Mouse (Mus musculus) forebrain, embryonic 10.5 days (tissue): Measurements from ENCODE around the gene Gckr. TPM values are rescaled to one million over a fixed set of nuclear protein-coding genes. Genes with fewer than 3 reads are reported as not detected.
"Not testable (repeated sequence)": the region's sequence is repeated elsewhere in the genome, so short reads cannot be mapped to it uniquely, and the experiment has no call there.

Source experiments
- DNase-seq: peaks from one replicate; pipeline ENCODE4 v3.0.0-alpha.2; 2017; ENCODE audit warnings: low spot score; ENCODE audit errors: extremely low spot score
- H3K27ac ChIP-seq: fragments of 300-500 bp; sonication (generic); 2 replicates; pipeline ENCODE4 v1.5.1; 2016; ENCODE audit warnings: mild to moderate bottlenecking
- H3K27me3 ChIP-seq: fragments of 300-500 bp; sonication (generic); 2 replicates; pipeline ENCODE4 v1.6.1; 2016; ENCODE audit warnings: mild to moderate bottlenecking; ENCODE audit not compliant: poor library complexity, severe bottlenecking
- H3K36me3 ChIP-seq: fragments of 300-500 bp; sonication (generic); replicated peaks from 2 replicates; pipeline ENCODE4 v1.6.1; 2016; ENCODE audit warnings: mild to moderate bottlenecking, moderate library complexity
- H3K4me1 ChIP-seq: fragments of 300-500 bp; sonication (generic); 2 replicates; pipeline ENCODE4 v1.6.1; 2016
- H3K4me3 ChIP-seq: fragments of 300-500 bp; sonication (generic); 2 replicates; pipeline ENCODE4 v1.5.1; 2016; ENCODE audit warnings: mild to moderate bottlenecking, moderate library complexity
- H3K9me3 ChIP-seq: fragments of 300-500 bp; sonication (generic); 2 replicates; pipeline ENCODE4 v1.6.1; 2016; ENCODE audit warnings: mild to moderate bottlenecking, moderate library complexity
- WGBS: fragments of 180-500 bp; shearing (Covaris S2); methylation state at CpG from one replicate; pipeline ENCODE4 v1.1.7; 2016; 5-methylcytosine and 5-hydroxymethylcytosine counted together
- polyA plus RNA-seq: library from polyadenylated mRNA; unstranded; fragments of >200 nt; fragmentation: Nextera tagmentation; extraction: Ambion mirVana; gene quantifications from 2 replicates; pipeline ENCODE4 v1.2.1, GENCODE M21; 2016

The Gckr gene
- polyA plus RNA-seq, 1 experiment from 2014 or later, result 0.30 TPM

DNA sequence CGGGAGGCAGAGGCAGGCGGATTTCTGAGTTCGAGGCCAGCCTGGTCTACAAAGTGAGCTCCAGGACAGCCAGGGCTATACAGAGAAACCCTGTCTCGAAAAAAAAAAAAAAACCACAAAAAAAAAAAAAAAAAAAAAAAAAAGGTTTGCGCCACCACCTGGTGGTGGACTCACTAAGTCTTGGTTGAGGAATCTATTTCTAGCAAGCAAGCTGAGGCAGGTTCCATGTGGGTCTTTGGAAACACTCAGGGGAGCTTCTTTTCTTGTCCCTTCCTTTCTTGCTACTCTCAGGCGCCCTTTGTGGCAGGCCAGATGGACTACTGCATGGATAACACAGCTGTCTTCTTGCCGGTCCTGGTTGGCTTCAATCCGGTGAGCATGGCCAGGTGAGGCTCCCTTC, 4.6 kb downstream of the Gckr start:
- Histone ChIP-seq H3K36me3 (no peaks in the 10 kb centered on the region), H3K27me3 (no peaks in the 10 kb centered on the region), H3K27ac (no peak overlapping the region), H3K4me1 (0 out of 2 replicates have a peak, but pooled peaks cover 3% of the 10 kb centered on the region), H3K9me3 (no peaks in the 10 kb centered on the region), H3K4me3 (no peak overlapping the region)
- WGBS, result 79% methylated on average over 8 of the region's 8 CpGs
- no peak for DNase-seq

DNA sequence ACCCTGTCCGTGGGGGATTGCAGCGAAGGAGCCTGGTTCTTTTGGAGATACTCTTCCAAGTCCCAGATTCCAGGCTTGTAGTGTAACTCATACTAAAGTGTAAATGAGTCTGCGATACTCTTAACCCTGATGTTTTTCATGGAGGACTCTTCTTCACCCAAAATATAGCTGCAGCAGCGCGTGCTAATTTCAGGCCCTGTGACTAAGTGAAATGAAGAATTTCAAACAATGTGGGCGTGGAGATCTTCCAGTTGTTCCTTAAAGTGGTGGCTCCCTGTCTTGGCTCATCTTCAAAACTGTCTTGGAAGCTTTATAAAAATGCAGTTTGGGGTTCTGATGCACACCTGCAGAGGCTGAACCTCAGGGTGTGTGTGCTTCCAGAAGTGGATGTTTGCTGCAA, 5.8 kb downstream of the Gckr start:
- 87% methylated on average over 6 of the region's 6 CpGs for WGBS
- Histone ChIP-seq H3K4me3 (no peak overlapping the region), H3K36me3 (no peaks in the 10 kb centered on the region), H3K4me1 (0 out of 2 replicates have a peak, but pooled peaks cover 3% of the 10 kb centered on the region), H3K27ac (no peak overlapping the region), H3K9me3 (no peaks in the 10 kb centered on the region), H3K27me3 (no peaks in the 10 kb centered on the region)
- DNase-seq, result no peak

DNA sequence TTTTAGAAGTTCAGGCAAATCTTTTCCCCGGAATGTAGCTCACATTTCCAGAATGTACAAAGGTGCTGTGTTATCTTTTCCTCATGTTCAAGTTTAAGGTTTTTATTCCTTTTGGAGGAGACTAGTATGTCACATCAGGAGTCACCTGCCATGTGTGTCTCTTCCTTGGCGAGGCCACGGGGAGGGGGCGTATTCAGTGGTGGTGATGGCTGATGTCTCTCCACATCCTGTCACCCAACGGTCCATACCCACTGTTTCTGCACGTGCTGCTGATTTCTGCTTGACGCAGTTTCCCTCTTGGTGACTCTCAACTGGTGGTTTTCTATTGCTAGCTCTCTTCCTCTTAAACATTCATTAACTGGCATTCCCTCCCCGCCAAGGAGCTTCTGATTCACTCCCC, 15.6 kb downstream of the Gckr start:
- WGBS, result 93% methylated on average over 8 of the region's 8 CpGs

DNA sequence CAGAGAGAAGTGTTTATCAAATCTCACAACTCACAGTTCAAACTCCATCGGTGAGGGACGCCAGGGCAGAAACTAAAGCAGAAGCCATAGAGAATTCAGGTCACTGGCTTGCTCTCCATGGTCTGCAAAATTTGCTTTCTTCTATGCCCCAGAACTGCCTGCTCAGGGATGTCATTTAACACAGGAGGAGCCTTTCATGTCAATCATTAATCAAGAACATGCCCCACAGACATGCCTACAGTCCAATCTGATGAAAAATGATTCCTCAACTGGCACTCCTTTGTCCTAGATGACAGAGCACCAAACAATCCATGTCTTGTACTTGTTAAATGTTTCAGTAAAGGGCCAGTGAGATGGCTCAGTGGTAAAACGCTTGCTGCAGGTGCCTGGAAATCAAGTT, 25.5 kb downstream of the Gckr start:
- DNase-seq, result no peak
- H3K36me3 ChIP-seq, result no peaks in the 10 kb centered on the region
- WGBS, result 91% methylated on average over 3 of the region's 3 CpGs

More for the DNA sequence above, 15.6 kb downstream of the Gckr start:
- no peak overlapping the region for H3K4me3 ChIP-seq
- H3K4me1 ChIP-seq, result peaks cover 6% of the 10 kb centered on the region
- no peaks in the 10 kb centered on the region for H3K36me3 ChIP-seq
- H3K27ac ChIP-seq, result no peak overlapping the region
- no peaks in the 10 kb centered on the region for H3K9me3 ChIP-seq
- no peak for DNase-seq
- H3K27me3 ChIP-seq, result no peaks in the 10 kb centered on the region

DNA sequence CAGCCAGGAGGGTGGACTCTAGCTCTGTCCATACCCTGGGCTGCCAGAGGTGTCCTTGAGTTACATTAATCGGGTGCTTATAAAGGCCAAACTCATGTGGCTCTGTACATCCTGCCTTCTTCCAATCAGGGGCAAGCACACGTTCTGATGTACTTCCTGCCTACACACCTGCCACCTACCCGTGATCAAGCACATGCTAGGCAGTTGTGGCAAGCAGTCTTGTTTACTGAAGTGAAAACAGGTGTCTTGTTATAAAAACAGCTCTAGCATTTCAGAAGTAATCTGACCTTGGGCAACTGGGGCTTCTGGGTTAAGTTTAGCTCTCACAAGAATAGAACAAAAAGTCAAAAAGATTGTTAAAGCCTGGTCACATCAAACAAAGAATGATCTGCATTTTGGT, 26.8 kb downstream of the Gckr start:
- no peak for DNase-seq
- 74% methylated on average over 3 of the region's 3 CpGs for WGBS
- H3K36me3 ChIP-seq, result no peaks in the 10 kb centered on the region
- no peaks in the 10 kb centered on the region for H3K9me3 ChIP-seq
- H3K27ac ChIP-seq, result no peak overlapping the region
- H3K27me3 ChIP-seq, result no peaks in the 10 kb centered on the region
- H3K4me3 ChIP-seq, result no peak overlapping the region
- no peaks in the 10 kb centered on the region for H3K4me1 ChIP-seq

More for the DNA sequence above, 25.5 kb downstream of the Gckr start:
- no peaks in the 10 kb centered on the region for H3K4me1 ChIP-seq
- no peak overlapping the region for H3K27ac ChIP-seq
- no peaks in the 10 kb centered on the region for H3K27me3 ChIP-seq
- no peaks in the 10 kb centered on the region; the same call in 1 of the 2 replicates for H3K9me3 ChIP-seq
- no peak overlapping the region for H3K4me3 ChIP-seq

DNA sequence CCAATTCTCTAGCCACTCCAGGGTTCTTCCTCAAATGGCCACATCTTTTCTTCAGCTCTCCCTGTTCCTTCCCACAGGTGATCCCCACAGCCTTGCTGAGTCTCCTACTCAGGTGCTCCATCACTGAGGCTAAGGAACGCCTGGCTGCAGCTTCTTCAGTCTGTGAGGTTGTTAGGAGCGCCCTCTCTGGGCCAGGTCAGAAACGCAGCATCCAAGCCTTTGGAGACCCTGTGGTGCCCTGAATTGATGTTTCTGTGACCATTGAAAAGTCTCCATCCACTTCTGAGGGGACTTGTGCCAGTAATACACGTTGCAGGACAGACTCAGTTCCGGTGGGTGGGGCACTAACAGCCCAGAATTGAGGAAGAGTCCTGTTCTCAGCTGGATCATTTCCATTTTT, 29.6 kb downstream of the Gckr start:
- Histone ChIP-seq H3K4me1 (no peaks in the 10 kb centered on the region), H3K36me3 (no peaks in the 10 kb centered on the region), H3K27ac (no peak overlapping the region), H3K4me3 (no peak overlapping the region), H3K9me3 (no peaks in the 10 kb centered on the region), H3K27me3 (no peaks in the 10 kb centered on the region)
- 14% methylated on average over 5 of the region's 5 CpGs for WGBS
- DNase-seq, result no peak

DNA sequence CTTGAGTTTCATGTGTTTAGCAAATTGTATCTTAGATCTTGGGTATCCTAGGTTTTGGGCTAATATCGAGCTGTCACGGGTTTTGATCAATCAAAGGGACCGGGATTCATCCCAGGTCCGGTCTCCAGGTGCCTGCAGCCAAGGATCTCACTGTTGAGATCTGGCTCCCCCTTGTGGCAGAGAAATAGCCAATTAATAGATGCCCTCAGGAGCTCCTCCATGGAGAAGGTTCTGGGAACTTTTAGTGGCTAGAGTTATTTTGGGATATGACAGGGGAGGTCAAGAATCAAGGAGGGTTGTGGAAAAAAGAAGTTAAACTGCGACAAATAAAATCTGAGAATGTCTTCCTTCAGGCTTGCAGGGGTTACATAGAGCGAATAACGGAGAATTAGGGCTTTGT, 31.0 kb downstream of the Gckr start:
- peak; percentile 37 for DNase-seq
- Histone ChIP-seq H3K36me3 (no peaks in the 10 kb centered on the region), H3K27ac (no peak overlapping the region), H3K4me3 (no peak overlapping the region), H3K4me1 (no peaks in the 10 kb centered on the region), H3K27me3 (no peaks in the 10 kb centered on the region), H3K9me3 (peaks cover 5% of the 10 kb centered on the region; the same call in 1 of the 2 replicates)
- 37% methylated on average over 7 of the region's 7 CpGs for WGBS

DNA sequence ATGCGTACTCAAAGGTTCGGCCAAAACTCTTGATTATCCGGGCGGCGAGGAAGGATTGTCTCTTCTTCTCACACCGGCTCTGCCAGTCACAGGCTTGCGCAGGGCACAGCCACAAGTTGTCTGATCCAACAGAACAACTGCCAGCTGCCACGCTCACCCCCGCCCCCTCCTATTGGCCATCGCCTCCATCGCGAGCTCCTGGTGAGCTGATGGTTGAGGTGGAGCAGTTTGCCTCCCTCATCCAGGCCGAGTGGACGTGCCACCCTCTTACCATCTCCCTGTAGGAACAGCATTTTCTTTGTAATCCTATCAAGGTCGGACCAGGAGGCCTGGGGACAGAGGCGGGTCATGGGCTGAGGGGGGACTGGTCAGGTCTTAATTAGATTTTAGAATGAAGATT, 60.3 kb downstream of the Gckr start:
- H3K27ac ChIP-seq, H3K9me3 ChIP-seq, DNase-seq, H3K36me3 ChIP-seq, H3K27me3 ChIP-seq, H3K4me3 ChIP-seq, H3K4me1 ChIP-seq: not testable (repeated sequence)
- WGBS, result 78% methylated on average over 16 of the region's 16 CpGs

DNA sequence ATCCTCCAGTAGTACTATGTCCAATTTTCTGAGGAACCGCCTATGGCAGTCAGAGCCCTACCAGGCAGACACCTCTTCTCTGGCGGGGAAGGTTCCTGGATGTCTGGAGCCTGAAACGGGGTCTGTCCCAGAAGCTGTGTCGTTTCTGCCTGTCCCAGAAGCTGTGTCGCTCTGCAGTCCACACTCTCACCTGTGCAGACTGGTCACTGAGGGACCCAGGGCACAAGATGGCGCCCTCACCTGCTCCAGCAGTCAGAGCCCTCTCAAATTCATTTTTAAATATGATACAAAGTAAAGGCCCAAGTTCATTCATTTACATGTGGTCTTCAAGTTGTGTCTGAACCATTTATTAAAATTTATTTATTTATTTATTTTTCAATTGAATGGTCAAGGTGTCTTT, 63.7 kb downstream of the Gckr start:
- Histone ChIP-seq H3K4me3 (no peak overlapping the region), H3K4me1 (no peaks in the 10 kb centered on the region), H3K27ac (no peak overlapping the region), H3K27me3 (no peaks in the 10 kb centered on the region), H3K36me3 (no peaks in the 10 kb centered on the region), H3K9me3 (peaks cover 7% of the 10 kb centered on the region; the same call in 1 of the 2 replicates)
- 76% methylated on average over 6 of the region's 6 CpGs for WGBS
- no peak for DNase-seq

Other genes starting within 250 kb of the Gckr start
- gene Atraid, start 249.1 kb upstream of the Gckr start, polyA plus RNA-seq, result 71.5 and 74.8 TPM in 2 replicates
- 10.7 and 12.7 TPM in 2 replicates for gene Slc5a6, start 248.5 kb upstream of the Gckr start, polyA plus RNA-seq
- 76.4 and 79.3 TPM in 2 replicates for gene Cad, start 242.7 kb upstream of the Gckr start, polyA plus RNA-seq
- not detected in 2 replicates for gene Dnajc5g, start 191.2 kb upstream of the Gckr start, polyA plus RNA-seq
- 0.32 and 0.39 TPM in 2 replicates for gene Slc30a3, start 189.2 kb upstream of the Gckr start, polyA plus RNA-seq
- gene Trim54, start 180.7 kb upstream of the Gckr start, polyA plus RNA-seq, result 0.11 TPM in 1 of 2 replicates, not detected in the other
- gene Ucn, start 158.6 kb upstream of the Gckr start, polyA plus RNA-seq, result not detected in 2 replicates
- gene Mpv17, start 143.2 kb upstream of the Gckr start, polyA plus RNA-seq, result 60.4 and 63.8 TPM in 2 replicates
- gene Gm29609, start 117.5 kb upstream of the Gckr start, polyA plus RNA-seq, result 1.4 and 1.6 TPM in 2 replicates
- gene Gtf3c2, start 117.3 kb upstream of the Gckr start, polyA plus RNA-seq, result 132 and 136 TPM in 2 replicates
- gene Snx17, start 104.2 kb upstream of the Gckr start, polyA plus RNA-seq, result 132 and 133 TPM in 2 replicates
- gene Eif2b4, start 104.0 kb upstream of the Gckr start, polyA plus RNA-seq, result 85.4 and 91.7 TPM in 2 replicates
- gene Zfp513, start 95.1 kb upstream of the Gckr start, polyA plus RNA-seq, result 8.5 and 9.0 TPM in 2 replicates
- 218 TPM in 2 replicates for gene Ppm1g, start 76.8 kb upstream of the Gckr start, polyA plus RNA-seq
- 136 and 143 TPM in 2 replicates for gene Nrbp1, start 56.6 kb upstream of the Gckr start, polyA plus RNA-seq
- 0.29 and 0.31 TPM in 2 replicates for gene Gm9970, start 56.2 kb upstream of the Gckr start, polyA plus RNA-seq
- gene Krtcap3, start 45.8 kb upstream of the Gckr start, polyA plus RNA-seq, result 5.9 and 8.6 TPM in 2 replicates
- gene Ift172, start 6.3 kb upstream of the Gckr start, polyA plus RNA-seq, result 37.1 and 37.2 TPM in 2 replicates
- gene Fndc4, start 1.4 kb upstream of the Gckr start, polyA plus RNA-seq, result 46.6 and 48.7 TPM in 2 replicates
- gene Zfp512, start 155.0 kb downstream of the Gckr start, polyA plus RNA-seq, result 78.9 and 82.9 TPM in 2 replicates
- 0.09 TPM in 2 replicates for gene 4930548H24Rik, start 188.3 kb downstream of the Gckr start, polyA plus RNA-seq
- gene Gpn1, start 197.3 kb downstream of the Gckr start, polyA plus RNA-seq, result 108 and 111 TPM in 2 replicates
- gene Slc4a1ap, start 229.6 kb downstream of the Gckr start, polyA plus RNA-seq, result 29.0 and 29.2 TPM in 2 replicates
- 25.1 and 25.5 TPM in 2 replicates for gene Supt7l, start 230.4 kb downstream of the Gckr start, polyA plus RNA-seq